Mouse (Mus musculus) kidney, adult 18-20 months (tissue): ENCODE measurements around the gene Retnlb.
"Not testable (repeated sequence)": the region's sequence is repeated elsewhere in the genome, so short reads cannot be mapped to it uniquely, and the experiment has no call there.

Experiments used
- DNase-seq: peaks from one replicate; pipeline ENCODE4 v3.0.0; 2021

The Retnlb gene

DNA sequence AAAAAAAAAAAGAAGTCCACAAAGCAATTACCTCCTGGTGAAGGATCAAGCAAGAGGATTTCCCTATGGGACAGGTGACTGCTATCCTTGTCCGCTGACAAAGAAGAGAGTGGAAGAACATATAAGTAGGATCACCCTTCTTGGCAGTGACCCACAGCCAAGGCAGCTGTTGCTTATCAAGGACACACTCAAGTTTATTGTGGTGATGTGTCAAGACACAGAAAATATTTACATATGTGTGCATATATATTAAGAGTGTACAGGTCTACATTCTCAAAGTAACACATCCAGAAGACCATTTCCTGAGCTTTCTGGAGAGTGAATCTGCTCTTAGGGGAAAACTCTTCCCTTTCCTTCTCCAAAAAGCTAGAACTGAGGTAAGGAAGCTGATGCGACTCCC, at the start of gene Retnlb:
Gene Retnlb, plus strand, starts transcription at position 162 of the 400 bp plus-strand sequence.
- DNase-seq, result no peak

DNA sequence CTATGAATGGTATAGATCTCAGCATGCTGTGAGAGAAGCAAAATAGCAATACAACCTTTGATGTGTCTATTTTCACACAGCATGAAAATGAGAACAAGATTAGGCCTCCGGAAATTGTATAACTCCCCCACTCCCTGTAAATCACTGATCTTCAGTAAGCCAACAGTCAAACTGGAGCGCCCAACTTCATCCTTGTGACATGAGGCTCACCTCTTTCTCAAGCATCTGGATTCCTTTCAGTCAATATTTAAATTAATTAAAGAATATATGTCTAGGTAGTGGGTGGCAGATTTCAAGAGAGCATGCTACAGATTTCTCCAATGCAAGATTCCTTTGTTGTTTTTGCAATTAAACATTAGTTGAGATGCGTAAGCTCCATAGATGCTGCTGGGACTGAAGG, 47.5 kb upstream of the Retnlb start:
- DNase-seq, result no peak

DNA sequence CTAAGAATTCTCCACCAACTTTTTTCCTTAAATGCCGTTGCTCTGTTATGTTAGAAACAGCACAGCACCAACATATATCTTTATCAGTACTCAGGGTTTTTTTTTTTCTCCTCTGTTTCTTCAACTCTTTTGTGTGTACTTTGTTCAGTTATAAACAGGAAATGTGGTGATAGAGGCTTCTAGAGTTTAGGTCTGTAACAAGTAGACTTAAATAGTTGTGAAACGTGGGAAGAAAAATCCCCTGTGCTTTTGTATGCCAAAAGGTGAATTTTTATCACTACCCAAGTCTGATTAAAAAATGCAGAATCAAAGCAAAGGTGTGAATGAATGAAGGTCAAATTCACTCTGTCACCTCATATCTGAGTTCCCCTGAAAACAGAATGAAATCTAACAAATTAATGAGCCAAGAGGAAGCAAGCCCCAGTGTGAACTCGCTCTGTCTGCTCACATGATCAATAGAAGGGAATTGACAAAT, 44.6 kb upstream of the Retnlb start, which contains the start of gene Trat1:
Gene Trat1, minus strand, starts transcription at position 51 of the 475 bp plus-strand sequence.
- DNase-seq, result no peak

DNA sequence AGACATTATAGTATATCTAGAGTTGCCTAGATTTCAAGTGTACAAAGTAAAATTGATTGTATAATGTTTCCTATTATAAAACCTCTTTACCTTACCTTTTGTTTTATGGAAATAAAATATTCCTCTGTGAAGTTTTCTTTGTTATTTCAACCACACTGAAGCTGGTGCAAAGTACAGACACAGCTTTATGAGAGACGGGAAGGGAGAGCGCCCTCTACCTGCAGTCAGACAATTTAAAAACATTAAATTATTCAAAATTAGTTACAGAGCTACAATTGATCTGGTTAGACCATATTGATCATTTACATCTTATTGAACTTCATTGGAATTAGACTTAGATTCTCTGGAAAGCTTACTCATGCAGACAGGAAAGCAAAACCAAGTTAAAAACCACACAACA, 39.4 kb upstream of the Retnlb start:
- no peak for DNase-seq

DNA sequence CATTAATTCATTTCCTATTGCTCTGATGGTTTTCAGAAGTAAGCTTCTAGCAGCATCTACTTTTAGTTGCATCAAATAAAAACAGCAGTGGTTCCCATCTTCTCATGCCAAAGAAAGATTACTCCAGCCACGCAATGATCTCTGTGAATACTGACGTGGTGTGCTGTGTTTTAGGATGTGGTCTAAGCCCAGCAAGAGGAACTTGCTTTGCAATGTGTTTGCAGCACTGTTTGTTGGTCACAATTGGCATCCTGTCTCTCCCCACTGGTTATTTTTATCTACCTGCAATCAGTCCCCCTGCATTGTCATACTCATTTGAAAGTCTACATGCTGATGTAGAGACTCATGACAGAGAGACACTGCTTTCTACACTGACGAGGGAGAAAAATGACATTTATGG, 30.4 kb upstream of the Retnlb start:
- no peak for DNase-seq

DNA sequence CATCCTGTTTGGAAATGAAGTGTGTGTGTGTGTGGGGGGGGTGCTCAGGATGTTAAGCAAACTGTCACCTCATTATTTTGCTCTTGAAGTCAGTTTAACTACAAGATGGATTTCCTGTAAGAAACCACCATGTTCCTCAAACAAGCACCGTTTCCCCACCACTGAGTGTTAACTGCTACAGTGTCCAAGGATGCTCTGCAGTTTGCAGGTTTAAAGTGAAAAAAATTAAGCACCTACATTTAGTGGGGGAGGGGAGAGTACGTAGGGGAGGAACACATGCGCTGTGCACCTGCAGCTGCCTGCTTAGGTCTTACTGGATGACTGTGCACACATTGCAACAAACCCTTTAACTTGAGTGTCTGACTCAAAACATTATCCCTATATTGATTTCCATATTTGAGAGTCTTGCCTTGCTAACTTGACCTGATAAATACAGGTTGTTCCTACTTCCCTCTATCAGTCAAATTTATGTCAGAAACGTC, 27.9 kb upstream of the Retnlb start:
- DNase-seq, result no peak

DNA sequence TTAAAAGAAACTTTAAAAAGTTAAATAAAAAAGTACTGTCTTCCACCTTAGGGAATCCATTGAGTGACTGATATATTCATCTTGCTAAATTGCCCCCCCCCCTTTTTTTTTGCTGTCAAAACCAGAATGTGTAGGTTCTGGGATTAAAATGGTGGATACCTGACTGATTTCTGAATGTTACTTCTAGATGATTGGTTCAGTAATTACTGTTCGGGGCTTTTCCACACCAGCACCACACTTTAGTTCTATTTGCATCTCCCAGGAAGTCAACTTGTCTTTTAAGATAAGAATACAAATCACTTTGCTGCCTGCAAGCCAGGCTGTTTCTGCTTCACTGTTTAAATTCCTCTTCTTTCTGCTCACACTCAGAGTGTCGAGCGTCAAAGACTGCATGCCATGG, 18.4 kb upstream of the Retnlb start:
- DNase-seq, result no peak

DNA sequence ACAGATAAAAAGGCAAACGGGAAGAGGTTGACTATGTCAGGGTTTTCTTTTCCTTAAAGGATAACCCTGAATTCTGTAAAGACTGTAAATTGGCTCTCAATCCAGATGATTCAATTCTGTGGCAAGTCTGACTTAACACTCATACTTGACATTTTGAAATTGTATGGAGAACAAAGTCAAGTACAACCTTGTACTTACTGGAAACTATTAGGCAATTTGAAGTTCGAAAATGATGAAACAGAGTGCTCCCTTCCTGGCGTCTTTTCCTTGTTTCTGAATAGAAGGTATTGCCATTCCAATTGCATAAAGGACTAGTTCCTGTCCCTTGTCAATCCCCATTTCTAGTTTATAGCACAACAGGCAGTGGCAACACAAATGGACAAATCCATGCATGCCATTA, 17.2 kb upstream of the Retnlb start:
- no peak for DNase-seq

DNA sequence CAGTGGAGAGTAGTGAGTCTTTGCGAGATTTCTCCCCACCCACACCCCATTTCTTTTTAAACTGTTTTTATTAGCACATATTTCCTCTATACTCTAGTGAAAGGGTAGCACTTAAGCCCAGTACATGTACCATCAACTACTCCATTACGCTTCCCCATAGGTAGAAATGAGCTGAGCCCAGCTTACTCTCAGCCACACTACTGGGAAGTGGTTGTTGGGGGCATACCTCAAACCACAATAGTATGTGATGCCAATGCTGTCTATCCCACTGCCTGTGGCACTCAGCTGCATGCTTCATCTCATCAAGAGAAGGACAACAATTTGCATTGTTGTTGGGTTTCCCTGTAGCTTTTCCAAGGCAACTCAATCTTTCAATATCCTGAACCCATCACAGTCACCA, 15.8 kb upstream of the Retnlb start:
- DNase-seq, result no peak

DNA sequence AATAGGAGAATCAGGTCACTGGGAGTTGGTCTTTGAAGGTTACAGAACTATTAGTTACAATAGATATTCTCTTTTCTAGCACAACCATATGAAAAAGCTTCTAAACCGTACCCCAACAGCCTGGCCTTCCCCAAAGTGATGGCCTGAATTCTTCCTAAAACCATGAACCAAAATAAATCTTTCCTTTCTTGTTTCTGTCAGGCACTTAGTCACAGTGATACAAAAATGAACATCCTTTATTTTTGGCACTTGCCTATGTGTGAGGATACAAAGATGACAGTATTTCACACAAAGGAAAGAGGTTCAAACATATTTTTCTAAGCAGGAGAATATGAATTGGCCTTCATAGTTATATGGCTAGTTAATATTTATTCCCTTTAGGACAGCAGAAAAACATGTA, 11.2 kb upstream of the Retnlb start:
- no peak for DNase-seq

DNA sequence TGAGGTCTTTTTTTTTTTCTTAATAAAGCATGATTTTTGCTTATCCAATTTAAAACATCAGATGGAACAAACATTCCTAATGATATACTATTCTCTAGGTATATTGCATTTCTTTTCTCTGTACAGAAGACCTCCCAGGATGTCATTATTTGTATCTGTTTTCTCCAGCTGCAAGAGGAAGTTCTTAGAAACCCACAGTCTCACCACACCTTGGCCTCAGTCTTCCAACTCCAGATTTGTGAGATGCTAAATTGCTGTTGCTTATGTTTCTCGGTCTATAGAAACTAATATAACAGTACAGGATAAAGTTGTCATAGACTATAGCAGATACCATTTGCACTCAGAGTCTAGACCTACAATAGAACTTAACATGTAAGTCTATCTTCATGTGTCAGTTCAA, 10.1 kb upstream of the Retnlb start:
- DNase-seq, result no peak

DNA sequence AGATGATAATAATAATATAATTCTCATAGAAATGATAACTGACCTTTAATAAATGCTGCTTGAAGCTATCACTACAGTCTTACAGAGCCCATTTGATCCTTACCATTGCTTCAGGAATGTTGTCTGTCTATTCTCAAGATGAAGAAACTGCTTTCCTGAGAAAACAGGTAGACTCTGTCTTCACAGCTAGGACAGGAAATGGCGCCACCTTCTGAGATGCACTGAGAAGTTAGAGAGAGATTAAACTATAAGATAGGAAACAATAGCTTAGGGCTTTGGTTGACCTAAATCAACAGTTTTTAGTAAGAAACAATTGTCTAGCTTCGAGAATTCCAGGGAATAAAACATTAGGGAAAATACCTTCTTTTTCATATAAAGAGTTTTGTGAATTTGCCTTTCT, 7.3 kb upstream of the Retnlb start:
- DNase-seq, result no peak

DNA sequence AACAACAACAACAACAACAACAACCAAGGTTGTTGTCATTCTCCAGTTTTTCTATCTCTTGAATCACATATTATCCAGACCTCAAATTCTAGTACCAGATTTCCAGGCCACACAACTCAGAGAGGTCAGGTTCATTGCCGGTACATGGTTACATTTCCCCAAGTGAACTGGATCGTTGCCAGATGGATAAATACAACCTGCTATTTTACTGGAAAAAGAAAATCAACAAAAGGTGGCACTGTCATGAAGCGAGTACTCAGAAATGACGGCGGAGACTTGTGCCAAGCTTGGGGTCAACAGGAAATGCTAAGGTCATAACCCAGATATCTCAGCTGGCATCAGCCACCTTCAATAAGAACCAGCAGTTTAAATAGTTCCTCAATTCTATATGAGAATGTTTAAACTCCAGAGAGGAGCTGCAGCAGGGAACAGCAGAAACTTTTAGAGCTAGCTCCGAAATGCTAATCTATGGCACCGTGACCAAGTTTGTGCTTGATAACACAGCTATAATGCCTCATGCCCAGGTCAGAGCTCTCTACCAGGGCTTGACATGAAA, 4.7 kb upstream of the Retnlb start:
- DNase-seq, result no peak

DNA sequence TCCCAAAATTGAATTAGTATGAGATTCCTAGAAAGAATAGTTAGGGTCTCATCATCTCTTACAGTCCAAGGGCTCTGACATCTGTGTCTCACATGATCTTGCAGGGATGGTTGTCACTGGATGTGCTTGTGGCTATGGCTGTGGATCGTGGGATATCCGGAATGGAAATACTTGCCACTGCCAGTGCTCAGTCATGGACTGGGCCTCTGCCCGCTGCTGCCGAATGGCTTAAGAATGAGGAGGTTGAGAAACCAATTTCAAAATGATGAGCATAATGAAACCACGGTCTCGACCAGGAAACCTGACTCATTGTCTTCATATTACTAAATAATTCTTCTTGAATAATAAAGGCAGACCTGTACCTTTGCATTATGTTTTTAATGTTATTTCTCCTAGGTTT, 1.9 kb downstream of the Retnlb start:
- DNase-seq, result no peak

DNA sequence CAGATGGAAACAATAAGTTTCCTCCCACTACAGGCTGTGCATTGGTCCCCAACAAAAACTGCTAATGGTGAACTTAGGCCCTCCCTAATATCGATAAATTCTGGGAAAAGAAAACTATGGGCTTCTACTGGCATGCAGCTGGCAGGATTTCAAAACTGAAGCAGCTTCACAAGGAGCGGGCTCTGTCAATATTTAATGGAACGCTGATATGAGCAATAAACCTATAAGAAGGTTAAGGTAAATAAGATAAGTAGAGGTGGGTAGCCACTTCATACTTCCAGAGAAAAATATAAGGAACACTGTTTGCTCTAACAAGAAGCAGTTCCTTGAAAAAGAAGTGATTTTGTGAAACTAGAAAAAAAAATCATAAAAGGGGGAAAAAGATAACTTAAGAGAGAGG, 9.8 kb downstream of the Retnlb start:
- DNase-seq, result no peak

DNA sequence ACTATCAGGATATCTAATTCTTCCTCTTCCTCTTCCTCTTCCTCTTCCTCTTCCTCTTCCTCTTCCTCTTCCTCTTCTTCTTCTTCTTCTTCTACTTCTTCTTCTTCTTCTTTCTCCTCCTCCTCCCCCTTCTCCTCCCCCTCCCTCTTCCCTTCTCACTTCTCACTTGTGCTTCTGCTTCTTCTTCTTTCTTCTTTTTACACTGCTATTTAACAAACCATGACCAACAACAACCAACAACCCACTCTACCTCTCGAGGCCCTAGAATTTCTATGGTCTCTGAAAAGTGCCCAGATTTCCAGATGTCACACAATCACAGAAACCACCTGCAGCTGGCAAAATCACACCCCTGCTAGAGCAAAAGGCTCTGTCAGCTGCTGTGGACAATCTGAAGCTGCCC, 11.0 kb downstream of the Retnlb start:
- no peak for DNase-seq

DNA sequence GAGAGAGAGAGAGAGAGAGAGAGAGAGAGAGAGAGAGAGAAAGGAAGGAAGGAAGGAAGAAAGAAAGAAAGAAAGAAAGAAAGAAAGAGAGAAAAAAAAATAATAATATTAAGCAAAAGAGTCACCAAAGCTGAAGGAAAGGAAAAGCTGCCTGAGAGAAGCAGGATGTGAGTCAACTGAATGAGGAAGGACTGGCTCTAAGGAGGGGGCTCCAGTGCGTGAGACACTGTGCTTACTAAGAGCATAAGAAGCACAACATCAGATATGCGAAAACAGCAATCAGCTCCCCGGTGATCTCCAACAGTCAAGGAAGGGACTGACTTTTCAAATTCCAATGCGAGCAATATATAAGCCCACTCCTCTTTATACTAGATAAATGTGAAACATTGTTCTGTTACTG, 12.4 kb downstream of the Retnlb start:
- no peak for DNase-seq

DNA sequence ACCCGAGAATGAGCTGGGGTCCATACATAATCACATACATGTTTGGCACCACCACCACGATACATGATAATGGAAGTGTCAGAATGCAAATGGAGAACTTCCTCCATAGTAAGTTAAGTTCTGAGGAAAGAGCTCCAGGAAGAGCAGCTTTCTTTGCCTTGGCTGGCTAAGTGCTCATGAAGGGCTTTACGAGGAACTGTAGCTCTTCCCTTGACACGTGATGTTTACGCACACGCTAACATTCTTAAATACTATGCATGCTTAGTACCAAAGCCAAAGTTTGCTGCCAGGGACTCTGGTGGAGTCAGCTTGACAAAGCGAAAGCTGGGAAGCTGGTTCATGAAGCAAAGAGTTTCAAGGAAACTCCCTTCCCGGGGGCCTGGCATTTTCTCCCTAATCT, 15.4 kb downstream of the Retnlb start:
- DNase-seq, result no peak

DNA sequence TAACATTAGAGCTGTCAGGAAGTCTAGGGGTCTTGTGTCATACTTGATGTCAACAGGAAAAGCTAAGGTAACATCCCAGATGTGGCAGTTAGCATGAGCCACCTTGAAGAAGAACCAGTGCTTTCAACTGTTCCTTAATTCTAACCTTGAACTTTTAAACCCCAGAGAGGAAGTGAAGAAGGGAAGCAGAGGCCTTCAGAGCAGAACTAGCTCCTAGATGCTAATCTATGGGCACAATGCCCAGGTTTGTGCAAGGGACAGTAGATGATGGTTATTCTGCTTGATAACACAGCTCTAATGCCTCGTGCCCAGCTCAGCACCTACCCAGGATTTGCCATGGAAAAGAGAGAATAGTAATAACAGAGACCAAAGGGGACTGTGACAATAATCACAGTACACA, 17.0 kb downstream of the Retnlb start:
- not testable (repeated sequence) for DNase-seq

DNA sequence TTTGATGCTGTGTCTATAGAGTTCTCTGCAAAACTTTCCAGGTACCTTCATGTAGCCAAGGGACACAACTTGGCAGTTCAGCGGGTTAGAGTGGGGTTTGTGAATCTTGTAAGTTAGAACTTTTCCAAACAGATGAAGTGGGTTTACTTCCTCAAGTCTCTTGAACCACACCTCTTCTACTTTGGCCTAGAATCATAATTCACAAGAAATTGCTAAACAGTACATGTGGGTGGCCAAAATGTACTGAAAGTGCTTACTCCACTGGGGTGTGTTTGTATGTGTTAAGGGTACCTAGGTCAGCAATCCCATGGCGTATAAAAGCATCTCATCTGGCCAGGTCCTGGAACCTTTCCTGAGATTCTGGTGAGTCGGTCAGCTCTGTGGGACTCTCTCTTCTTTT, 25.6 kb downstream of the Retnlb start, which contains the start of gene Retnla:
Gene Retnla, plus strand, starts transcription at position 286 of the 400 bp plus-strand sequence.
- DNase-seq, result no peak

DNA sequence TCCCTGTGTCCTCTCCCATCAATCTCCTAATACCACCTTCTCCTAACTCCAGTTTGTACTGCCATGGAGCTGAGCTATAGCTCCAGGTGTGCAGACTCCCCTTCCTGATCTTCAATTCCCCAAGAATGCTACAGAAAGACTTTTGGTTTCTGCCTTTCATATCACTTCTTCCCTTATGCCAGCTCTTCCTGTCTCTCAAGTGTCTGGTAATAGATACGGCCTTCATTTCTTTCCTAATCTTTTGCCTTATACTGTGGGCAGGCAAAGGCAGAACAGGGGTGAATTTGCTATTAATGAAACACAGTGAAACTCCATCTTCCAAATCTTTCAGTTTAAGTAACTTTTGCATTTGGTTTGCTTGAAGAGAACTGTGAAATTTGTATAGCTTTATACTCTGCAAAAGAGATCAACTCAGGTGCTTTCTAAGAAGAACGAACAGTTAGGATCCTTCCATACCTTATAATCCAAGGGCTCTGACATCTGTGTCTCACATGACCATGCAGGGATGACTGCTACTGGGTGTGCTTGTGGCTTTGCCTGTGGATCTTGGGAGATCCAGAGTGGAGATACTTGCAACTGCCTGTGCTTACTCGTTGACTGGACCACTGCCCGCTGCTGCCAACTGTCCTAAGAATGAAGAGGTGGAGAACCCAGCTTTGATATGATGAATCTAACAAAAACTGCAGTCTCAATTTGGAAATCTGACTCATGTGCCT, 27.2 kb downstream of the Retnlb start:
- no peak for DNase-seq

DNA sequence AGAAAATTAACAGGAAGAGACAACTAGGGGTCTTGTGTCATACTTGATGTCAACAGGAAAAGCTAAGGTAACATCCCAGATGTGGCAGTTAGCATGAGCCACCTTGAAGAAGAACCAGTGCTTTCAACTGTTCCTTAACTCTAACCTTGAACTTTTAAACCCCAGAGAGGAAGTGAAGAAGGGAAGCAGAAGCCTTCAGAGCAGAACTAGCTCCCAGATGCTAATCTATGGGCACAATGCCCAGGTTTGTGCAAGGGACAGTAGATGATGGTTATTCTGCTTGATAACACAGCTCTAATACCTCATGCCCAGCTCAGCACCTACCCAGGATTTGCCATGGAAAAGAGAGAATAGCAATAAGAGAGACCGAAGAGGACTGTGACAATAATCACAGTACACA, 48.3 kb downstream of the Retnlb start:
- not testable (repeated sequence) for DNase-seq

DNA sequence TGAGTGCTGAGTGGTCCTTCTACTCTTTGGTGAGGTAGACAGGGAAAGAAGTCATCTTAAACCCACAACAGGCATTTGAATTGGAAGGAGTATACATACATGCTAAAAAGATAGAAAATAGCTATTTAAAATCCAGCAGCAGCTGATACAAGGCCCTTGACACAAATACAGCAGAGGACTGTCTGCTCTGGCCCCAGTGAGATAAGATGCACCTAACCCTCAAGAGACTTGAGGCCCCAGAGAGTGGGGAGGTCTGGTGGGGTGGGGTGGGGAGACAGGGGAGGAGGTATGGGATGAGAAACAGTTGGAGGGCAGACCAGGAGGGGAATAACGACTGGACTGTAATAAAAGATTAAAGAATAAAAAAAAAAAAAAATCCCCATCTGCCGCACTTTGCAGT, 51.0 kb downstream of the Retnlb start:
- no peak for DNase-seq
